7 mouse cellular contexts compared by ENCODE assay signal in genomic region chr4:133074070-133074819, GRCm38 (mm10). TPM values are rescaled to one million over a fixed set of nuclear protein-coding genes. Genes with fewer than 3 reads are reported as not detected.
DNase-seq lines count a peak whose midpoint lies in the region; ATAC-seq and TF ChIP-seq lines count a peak whose summit lies in the region.

No protein-coding gene starts in this region.

- peak overlapping the region; percentile 93 for H3K27ac ChIP-seq in layer of hippocampus, adult 2 months
- peak overlapping the region; percentile 55 for H3K27ac ChIP-seq in embryonic facial prominence, embryonic 12.5 days
- H3K27ac ChIP-seq in heart, embryonic 14.5 days (replicated peaks in 1 of 2; ENCODE audit: control insufficient read depth in 1 of 2, insufficient read depth in 1 of 2, low read depth in 2 of 2, low read length in 2 of 2), result peak overlapping the region; percentile 3 to 59; a peak in 3 of 4 replicates
- peak overlapping the region; percentile 86 for H3K27ac ChIP-seq in midbrain, embryonic 13.5 days

- DNase-seq in layer of hippocampus, adult 2 months (ENCODE audit: low spot score in 2 of 2), result peak; percentile 52 to 72
- no peak for DNase-seq in layer of hippocampus, adult 9-11 months
- DNase-seq in gastrocnemius, postnatal 14 days, result no peak

- H3K9me3 ChIP-seq in embryonic facial prominence, embryonic 12.5 days, result no peaks in the 10 kb centered on the region
- H3K9me3 ChIP-seq in heart, embryonic 14.5 days (ENCODE audit: control insufficient read depth, low read length), result no peaks in the 10 kb centered on the region
- no peaks in the 10 kb centered on the region for H3K9me3 ChIP-seq in midbrain, embryonic 13.5 days

- no peaks in the 10 kb centered on the region for H3K27me3 ChIP-seq in embryonic facial prominence, embryonic 12.5 days
- H3K27me3 ChIP-seq in heart, embryonic 14.5 days (ENCODE audit: control insufficient read depth, insufficient read depth, low read length), result no peaks in the 10 kb centered on the region
- no peaks in the 10 kb centered on the region for H3K27me3 ChIP-seq in midbrain, embryonic 13.5 days

- H3K4me3 ChIP-seq in layer of hippocampus, adult 2 months, result no peak overlapping the region; the same call in 1 of the 2 replicates
- no peak overlapping the region for H3K4me3 ChIP-seq in embryonic facial prominence, embryonic 12.5 days
- H3K4me3 ChIP-seq in heart, embryonic 14.5 days (ENCODE audit: control insufficient read depth in 1 of 2, insufficient read depth in 1 of 2, low read depth in 1 of 2, low read length in 2 of 2), result no peak overlapping the region
- no peak overlapping the region for H3K4me3 ChIP-seq in midbrain, embryonic 13.5 days (replicated peaks)

- 0 out of 2 replicates have a peak overlapping the region, but pooled peaks have one; percentile 29 for H3K9ac ChIP-seq in embryonic facial prominence, embryonic 12.5 days
- H3K9ac ChIP-seq in heart, embryonic 14.5 days (ENCODE audit: low read length), result peak overlapping the region; percentile 58
- peak overlapping the region; percentile 53 for H3K9ac ChIP-seq in midbrain, embryonic 13.5 days (replicated peaks)

- intact Hi-C loops in gastrocnemius, postnatal 14 days (cut with DNase I; ENCODE audit: low total_unique reads), result no loop called here

- H3K4me1 ChIP-seq in embryonic facial prominence, embryonic 12.5 days, result peaks cover 19% of the 10 kb centered on the region
- peaks cover 45 to 62% of the 10 kb centered on the region in 2 experiments for H3K4me1 ChIP-seq in heart, embryonic 14.5 days (ENCODE audit: control insufficient read depth in 2 of 2, insufficient read depth in 2 of 2, low read length in 2 of 2)
- peaks cover 66% of the 10 kb centered on the region for H3K4me1 ChIP-seq in midbrain, embryonic 13.5 days (replicated peaks)

- WGBS in embryonic facial prominence, embryonic 12.5 days, result 35% methylated on average over 9 of the region's 9 CpGs
- 33% methylated on average over 9 of the region's 9 CpGs for WGBS in heart, embryonic 14.5 days
- WGBS in midbrain, embryonic 13.5 days, result 10% methylated on average over 9 of the region's 9 CpGs

- peaks cover 69% of the 10 kb centered on the region for H3K36me3 ChIP-seq in embryonic facial prominence, embryonic 12.5 days
- peaks cover 80% of the 10 kb centered on the region for H3K36me3 ChIP-seq in heart, embryonic 14.5 days (ENCODE audit: control insufficient read depth, insufficient read depth, low read length)
- peaks cover 57% of the 10 kb centered on the region for H3K36me3 ChIP-seq in midbrain, embryonic 13.5 days

- no peak overlapping the region for H3K4me2 ChIP-seq in embryonic facial prominence, embryonic 12.5 days (replicated peaks)
- no peak overlapping the region for H3K4me2 ChIP-seq in heart, embryonic 14.5 days (ENCODE audit: low read length)
- no peak overlapping the region for H3K4me2 ChIP-seq in midbrain, embryonic 13.5 days (replicated peaks)

- TF ChIP-seq CTCF in layer of hippocampus, adult 2 months (conservative IDR thresholded peaks at IDR 0.05), result no peak

- ATAC-seq in embryonic facial prominence, embryonic 12.5 days (ENCODE audit: insufficient number of reproducible peaks, insufficient read depth, low FRiP score, low TSS enrichment), result no peak
- no peak for ATAC-seq in heart, embryonic 14.5 days (ENCODE audit: insufficient number of reproducible peaks, insufficient read depth, low FRiP score, low read depth)
- ATAC-seq in midbrain, embryonic 13.5 days, result peak; percentile 43
- no peak for ATAC-seq in inflammation-experienced regulatory T-cells, adult 6 months

RNA-seq across cellular contexts. Expression of gene Wasf2, which starts 56.1 kb away (rescaled TPM):
- 10 to 100 TPM; 32.0 to 33.1 TPM for total RNA-seq in layer of hippocampus, adult 2 months (2021)
- 78.8 and 88.4 TPM in 2 replicates for polyA plus RNA-seq in embryonic facial prominence, embryonic 12.5 days (2016; fragmentation: Nextera tagmentation; extraction: Ambion mirVana)
- polyA plus RNA-seq in heart, embryonic 14.5 days (2014; fragmentation: Nextera tagmentation; extraction: Ambion mirVana), result 50.7 and 68.6 TPM in 2 replicates
- 28.8 and 34.2 TPM in 2 replicates for polyA plus RNA-seq in midbrain, embryonic 13.5 days (2015; fragmentation: Nextera tagmentation; extraction: Ambion mirVana)
- 10 to 100 TPM; 53.8 to 63.9 TPM for total RNA-seq in gastrocnemius, postnatal 14 days (2021)
- polyA plus RNA-seq in inflammation-experienced regulatory T-cells, adult 6 months (2017; shearing (Covaris generic)), result 100 to 1,000 TPM in 1 of 3 experiments, 10 to 100 TPM in 2; 70.4 to 110 (median 79.7) TPM

Comparison
In these comparisons a context has a peak if more than half of its experiments do, and no peak if none do; other contexts are left out.
1. DNase-seq: peak in layer of hippocampus, adult 2 months (2 of 2); none in layer of hippocampus, adult 9-11 months (single experiment) and gastrocnemius, postnatal 14 days (single experiment).
2. H3K27ac ChIP-seq: peak in every context shown above with its lines; median percentile 93 in layer of hippocampus, adult 2 months; 86 in midbrain, embryonic 13.5 days; 55 in embryonic facial prominence, embryonic 12.5 days; 31 in heart, embryonic 14.5 days.
3. Peak in every context shown above with its lines, with median percentiles within 50 percentile points of each other: H3K9ac ChIP-seq.